Mouse (Mus musculus) frontal cortex, adult (tissue): ENCODE data around the gene Cacng1.
A peak's percentile ranks its signal among the peaks of the same experiment; 100 is the strongest.

Source experiments
- ATAC-seq: cut with Nextera tagmentation; 2 replicates; pipeline ENCODE4 v1.9.2; 2017; ENCODE audit warnings: mild to moderate bottlenecking, moderate library complexity, mixed read lengths; ENCODE audit not compliant: low TSS enrichment

Gene Cacng1

DNA sequence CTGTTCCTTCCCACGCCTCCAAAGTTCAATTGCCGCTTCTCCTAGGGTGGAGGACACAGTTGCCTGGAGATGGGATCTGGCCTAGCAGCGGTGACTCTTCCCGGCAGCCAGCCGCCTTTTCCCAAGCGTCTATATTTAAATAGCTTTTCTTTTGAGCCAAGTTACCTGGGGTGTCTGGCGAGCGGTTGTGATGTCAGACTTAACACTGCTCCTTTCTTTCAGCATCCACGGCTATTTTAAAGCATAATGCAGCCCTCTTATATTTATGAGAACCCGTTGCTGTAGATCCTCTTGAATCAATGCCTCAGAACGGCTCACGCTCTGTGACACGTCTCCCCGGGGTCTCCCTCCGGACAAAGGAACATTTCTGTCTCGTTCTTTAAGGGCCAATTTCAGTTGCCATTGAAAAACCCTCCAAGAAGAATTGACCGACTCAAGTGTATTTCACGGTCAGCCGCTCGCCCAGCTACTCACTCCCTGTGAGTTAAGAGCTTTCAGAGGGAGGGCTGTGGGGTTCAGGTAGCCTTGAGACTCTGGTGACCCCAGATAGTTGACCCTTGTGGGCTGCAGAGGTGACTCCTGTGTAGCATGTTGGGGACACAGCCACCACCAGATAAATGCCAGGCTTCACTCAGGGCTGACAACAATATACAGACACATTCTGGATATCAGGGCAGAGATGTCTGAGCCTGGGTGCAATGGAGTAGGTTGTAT is 8.3 kb downstream of the Cacng1 start:
- no peak for ATAC-seq

DNA sequence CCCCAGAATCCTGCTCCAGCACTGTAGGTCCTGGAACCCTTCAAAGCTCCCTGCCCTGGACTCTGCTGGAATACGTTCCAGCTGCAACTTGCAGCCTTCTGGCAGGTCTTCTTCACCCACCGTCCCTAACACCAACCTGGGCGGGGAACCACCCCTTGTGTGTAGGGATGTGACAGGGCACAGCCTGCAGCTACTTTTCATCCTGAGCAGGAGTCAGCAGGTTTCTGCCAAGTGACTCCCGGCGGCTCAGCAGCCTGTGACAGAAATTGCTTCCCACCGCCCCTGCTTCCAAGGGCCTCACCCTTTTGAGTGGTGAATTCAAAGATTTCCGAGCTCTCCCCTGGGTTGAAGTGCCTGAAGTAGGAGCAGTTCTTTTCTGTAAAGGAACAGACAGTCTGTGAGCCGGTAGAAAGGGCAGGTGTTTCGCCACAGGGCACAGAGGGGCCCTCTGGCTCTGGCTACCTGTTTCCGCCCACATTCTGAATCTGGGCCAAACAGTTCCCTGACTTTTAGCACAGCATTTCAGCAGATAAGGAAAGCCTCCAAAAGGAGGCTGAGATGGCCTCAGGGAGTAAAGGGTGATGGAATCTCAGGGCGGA is 10.7 kb downstream of the Cacng1 start:
- no peak for ATAC-seq

DNA sequence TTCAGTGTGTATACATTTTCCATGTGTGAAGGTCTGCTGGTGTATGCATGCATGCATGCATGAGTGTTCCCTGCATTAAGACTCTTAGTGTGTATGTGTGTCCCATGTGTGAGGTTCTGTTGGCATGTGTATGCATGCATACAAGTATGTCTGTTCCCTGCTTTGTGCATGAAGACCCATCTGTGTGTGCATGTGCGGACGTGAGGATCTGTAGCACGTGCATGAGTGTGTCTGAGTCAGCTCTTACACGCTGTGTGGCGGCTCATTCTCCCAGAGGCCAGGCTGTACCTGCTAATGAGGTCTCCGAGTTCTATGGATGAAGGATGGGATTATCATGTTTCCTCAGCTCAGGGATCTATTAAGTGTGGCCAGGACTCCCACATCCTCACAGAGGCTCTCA is 11.3 kb downstream of the Cacng1 start:
- no peak for ATAC-seq

DNA sequence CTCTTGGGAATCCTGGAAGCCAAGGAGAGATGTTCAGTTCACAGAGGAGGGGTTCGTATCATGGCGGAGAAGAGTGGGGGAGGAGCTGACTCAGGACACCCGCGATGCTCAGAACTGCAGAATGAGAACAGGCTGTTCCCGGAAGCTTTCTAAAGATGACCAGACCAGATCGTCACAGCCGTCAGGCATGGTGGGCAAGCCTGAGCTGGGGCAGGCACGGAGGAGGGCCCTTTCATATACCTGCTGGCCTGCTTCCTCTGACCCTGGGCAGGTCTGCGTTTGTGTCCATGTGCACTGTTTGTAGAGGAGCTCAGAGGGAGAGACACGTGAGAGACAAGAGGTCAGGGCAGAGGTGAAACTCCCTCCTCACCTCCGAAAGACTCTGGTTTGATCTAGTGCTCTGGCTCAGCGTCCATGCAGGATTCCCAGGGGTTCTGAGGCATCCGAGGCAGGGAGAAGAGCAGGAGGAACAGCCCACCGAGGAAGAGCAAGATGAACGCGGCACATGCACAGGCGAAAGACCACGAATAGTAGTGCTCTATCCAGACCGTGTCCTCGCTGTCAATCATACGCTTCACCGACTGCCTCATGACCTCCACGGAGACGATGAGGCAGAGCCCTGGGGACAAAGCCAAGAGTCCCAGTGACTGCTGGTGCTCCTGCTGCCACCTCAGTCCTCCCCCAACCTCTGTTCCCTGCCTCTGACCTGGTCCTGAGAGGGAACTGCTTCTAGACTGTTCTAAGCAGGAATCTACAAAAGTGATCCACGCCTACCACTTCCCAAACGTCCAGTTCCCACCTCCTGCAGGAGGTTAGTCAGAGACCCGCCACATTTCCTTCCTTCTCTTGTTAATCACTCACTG is 12.8 kb downstream of the Cacng1 start:
- ATAC-seq, result peak; percentile 34; the same call in 1 of the 2 replicates

DNA sequence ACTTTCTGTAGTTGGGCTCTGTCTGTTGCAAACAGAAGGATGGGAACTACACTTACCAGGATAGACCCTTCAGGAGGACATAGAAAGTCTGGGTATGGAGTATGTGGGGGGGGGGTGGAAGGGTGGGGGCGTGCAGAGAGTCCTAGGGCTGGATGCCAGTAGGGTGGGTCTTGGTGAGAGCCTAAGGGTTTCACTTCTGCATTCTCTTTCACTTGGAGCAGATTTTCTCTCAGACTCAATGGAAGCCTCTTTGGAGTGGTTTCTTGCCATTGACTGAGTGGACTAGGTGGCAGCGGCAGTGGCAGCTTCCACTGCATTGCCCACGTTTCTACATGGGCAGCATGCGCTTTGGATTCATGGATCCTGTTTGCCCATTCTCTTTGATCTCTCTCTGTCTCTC is 16.4 kb downstream of the Cacng1 start:
- no peak for ATAC-seq

DNA sequence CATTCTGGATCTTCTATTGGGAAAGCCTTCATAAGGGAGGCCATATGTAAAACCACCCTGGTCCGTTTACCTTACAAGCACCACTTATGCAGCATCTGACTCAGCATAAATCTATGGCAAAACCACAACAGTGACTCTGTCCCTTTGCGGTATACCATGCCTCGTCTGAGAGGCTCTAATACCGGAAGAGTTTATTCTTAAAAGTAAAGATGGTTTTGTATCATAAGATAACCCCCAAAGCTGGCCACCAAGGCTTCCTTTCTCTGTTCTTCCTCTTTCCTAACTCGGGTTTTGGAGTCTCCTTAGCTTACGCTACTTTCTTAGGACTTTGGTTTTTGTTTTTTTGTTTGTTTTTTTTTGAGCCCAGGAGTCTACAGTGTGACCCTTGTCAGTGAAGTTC is 23.0 kb downstream of the Cacng1 start:
- no peak for ATAC-seq

DNA sequence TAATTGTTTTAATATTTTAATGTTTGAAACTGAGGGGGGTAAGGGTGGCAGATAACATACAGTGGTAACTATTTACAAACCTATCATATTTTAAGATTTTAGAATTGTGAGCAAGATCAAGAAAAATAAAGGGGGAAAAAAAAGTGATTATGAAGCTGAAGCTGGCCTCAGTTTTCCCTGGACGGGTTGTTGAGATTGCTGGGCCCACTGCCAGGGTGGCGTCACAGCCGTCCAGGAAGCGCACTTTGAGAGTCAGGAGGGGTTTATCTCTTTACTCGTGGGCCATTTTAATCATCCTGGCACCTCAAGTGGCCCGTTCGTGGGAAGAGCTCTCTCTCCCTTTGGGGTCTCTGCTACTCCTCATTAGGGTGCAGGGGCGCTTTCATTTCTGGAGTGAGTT is 24.8 kb downstream of the Cacng1 start:
- no peak for ATAC-seq

DNA sequence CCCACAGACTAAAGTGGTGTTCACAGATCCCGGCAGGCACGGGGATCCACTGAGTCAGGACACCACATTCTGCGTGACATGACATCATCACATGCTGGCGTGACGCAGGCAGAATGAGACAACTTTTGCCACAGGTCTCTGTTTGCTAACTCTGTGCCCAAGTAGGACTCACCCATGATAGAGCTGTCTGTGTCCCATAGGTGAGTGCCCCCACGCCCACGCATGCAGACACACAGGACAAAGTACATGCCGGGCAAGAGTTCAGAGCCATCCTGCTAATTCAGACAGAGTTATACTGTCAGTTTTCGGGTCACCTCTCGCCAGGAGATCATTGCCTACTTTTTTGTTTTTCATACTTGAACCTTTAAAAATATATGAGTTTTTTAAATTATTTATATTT is 27.8 kb downstream of the Cacng1 start:
- ATAC-seq, result no peak

DNA sequence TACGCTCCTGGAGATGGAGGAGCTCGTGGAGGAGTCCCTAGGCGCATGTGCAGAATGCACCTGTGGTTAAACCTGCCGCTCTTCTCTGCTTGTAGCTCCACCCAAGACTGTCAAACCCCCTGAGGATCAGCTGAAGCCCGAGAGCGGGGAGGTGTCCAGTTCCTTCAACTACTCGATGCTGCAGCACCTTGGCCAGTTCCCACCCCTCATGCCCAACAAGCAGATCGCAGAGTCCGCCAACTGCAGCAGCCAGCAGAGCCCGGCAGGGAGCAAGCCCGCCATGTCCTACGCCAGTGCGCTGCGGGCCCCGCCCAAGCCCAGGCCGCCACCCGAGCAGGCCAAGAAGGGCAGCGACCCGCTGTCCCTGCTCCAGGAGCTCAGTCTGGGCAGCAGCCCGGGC is 30.0 kb downstream of the Cacng1 start:
- ATAC-seq, result no peak

DNA sequence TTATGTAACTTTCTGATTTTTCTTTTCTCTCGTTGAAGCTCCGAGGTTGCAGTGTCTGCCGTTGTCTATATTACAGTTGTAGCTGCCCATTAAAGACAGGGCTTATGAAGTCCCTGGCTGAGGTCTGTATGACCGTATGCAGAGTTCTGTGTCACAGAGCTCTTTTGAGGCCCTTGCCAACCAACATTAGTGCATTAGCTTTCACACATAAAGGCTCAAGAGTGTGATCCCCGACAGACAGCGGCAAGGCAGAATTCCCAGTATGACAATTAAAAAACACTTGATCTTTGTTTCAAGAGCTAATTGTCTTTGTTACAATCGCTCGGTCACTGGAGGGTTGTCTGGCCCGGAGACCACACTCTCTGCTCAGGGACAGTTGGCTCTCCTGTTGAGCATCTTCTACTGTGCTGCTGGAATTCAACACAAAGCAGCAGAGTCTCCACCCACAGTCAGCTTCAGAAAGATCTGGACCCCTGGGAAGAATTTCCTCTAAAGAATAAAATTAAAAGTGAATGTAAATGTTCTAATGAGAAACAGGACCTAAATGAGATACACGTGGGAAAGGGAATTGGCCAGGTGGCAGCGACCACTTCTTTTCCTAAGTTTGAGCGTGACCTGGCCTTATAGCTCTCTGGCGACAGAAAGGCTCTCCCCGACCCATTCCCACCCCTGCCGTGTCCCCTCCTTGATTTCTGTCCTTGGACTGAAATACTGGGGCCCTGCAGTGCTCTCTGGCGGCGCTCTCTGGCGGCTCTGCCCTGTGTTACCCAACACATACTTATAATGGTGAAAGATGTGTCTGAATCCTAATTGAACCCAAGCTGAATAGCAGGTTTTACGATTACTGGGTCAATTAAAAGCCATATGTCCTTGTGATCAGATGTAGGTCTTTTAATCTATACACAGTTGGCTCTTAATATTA is 32.5 kb downstream of the Cacng1 start:
- no peak for ATAC-seq

DNA sequence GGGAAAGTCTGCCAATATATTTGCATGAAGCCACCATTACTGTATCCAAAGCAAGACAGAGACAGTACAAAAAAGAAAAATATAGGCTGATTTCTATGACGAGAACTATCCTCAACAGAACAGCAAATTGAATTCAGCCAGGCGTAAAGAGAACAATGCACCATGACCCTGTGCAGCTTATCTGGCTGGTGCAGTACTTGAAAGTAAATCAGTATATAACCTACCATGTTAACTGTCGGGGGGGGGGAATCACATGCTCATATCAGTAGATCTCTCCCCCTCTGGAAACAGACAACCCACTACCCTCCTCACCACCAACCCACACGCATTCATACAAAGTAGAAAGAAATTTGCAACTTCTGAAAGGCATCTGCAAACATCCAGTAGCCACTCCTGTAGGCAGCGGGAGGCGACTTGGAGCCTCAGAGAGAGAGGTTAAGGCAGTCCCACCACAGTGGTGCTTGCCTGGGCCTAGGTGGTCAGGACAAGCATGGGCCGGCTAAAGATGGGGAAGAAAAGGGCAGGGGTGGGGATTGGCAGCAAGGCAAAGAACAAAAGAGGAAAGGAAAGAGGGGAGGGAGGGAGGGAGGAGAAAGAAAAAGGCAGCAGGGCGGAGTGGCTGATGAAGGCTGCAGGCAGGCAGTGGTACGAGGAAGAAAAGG is 33.5 kb downstream of the Cacng1 start:
- ATAC-seq, result no peak

DNA sequence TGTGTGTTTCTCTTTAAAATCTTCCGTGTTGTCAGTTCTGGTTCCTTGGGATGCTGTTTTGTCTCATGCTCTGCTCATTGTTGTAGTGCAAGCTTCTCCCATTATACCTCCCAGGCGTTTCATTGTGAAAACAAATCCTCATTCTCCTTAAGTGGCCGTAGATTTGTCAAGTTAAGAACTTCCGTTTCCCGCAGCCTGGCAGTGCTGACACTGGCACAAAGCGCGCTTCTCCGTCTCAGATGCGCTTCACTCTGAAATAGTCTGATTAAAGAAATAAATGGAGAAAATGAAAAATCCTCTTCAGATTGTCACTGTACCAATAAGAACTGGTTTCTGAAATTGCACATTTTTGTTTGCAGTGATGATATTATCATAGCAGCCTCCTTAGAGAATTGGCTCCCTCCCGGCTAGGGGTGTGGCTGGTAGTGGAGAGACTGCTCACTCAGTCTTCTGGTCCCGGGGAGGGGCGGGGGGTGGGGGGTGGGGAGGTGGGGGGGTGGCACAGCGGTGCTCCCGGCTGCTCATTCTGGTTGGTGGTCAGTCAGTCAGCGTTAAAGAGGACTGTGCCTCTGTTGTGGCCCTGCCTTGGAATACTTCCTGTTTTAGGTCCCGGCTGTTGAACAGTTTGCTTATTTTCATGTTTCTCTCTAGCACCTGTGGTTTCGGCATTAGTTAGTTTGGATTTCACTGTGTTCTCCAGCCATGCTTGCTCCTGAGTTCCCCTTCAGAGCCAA is 39.9 kb downstream of the Cacng1 start:
- ATAC-seq, result 0 out of 2 replicates have a peak, but pooled peaks have one; percentile 50

DNA sequence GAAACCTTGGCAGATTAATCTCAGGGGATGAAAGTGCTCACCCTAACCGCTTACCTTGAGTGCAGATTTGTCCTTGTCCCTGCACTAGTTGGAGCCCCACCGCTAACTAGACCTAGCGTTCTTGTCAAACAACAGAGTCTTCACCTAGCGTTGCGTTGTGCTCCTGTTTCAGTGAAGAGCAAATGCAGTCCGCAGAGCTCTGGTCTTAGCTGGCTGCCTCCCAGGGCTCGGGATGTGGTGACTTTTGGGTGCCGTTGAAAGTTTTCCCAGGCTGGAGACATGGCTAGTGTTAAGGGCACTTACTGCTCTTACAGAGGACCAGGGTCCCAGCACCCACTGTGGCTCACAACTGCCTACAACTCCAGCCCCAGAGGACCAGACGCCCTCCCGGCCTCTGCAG is 41.1 kb downstream of the Cacng1 start:
- no peak for ATAC-seq

DNA sequence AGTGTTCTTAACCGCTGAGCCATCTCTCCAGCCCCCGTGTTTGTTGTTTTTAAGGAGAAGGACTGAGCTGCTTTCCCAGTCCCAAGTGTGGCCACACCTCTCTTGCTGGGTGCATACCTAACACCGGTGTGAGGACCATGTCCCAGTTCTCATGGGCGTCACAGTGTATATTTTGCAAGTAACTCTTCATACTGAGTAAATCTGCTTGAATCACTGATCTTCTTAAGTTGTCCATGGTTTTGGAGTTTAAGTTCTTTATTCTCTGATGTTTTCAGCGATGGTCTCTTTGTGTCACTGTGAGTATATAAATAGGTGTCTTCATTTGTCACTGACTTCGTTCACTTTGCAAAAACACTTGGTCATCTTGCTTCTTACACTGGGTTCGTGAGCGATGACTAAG is 41.7 kb downstream of the Cacng1 start:
- no peak for ATAC-seq

DNA sequence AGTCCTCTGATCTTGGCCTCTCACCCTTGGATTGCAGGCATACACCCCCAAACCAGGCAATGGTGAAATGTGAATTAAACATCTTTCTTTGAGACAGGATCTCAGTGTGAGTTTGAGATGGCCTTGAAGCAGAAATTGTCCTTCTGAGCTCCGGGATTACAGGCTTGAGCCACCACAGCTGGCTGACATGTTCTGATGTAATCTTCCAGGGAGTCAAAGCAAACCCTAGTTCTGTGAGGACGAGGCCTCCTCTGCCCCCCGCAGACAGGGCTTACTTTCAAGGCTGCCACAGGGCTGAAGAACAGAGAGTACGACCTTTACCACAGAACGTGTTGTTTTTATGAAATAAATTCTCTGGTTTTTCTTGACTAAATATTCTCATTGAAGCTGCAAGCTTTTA is 42.3 kb downstream of the Cacng1 start:
- no peak for ATAC-seq

DNA sequence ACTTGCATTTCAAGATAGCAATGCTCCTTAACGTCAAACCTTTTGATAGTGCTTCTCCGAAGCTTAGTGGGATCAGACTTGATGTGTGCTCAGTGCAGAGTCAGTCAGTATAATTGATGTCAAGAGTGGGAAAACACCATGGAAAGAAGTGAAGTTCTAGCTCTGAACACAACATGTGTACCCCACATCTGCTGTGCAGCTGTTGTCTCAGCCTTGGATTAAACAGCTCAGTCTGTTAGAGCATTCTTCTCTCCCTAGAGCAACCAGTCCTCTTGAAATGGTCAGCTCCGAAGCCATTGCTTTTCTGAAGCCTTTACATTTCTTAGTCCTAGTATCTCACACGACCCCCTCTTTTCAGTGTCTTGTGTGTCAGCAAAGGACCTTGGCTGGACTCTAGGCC is 47.3 kb downstream of the Cacng1 start:
- no peak for ATAC-seq

DNA sequence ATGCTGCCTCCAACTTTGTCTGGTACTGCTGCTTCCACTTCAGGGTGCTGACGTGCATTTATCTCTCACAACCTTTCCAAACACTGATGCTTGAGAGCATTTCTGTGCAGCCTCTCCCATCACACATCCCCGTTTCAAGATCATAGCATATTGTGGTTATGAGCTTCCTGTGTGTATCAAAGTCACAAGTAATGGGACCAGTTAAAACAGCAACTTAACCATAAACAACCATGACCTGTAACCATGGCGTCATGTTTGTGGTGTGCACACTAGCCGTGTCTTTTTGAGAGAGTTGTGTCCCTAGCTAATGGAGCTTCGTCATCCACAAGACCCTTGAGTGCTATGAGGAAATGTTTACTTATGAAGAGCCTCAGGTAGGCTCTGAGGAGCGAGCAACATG is 48.1 kb downstream of the Cacng1 start:
- ATAC-seq, result no peak

DNA sequence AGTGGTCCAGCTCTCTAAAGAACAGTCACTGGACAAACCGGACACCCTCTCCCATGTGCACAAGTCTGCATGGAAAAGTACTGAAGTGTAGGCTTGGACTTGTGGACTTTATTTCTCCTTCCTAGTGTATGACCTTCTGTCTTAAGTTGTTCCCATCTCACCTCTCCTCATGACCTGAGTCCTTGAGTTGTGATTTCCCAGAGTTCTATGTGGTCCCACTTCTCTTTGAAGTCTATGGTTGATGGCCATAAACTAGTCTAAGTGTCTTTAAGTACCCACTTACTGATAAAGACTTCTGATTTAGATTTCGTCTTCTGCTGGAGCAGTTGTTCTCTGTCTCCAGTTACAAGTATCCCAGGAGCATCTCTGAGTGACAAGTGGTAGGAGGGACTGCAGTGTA is 48.8 kb downstream of the Cacng1 start:
- no peak for ATAC-seq

DNA sequence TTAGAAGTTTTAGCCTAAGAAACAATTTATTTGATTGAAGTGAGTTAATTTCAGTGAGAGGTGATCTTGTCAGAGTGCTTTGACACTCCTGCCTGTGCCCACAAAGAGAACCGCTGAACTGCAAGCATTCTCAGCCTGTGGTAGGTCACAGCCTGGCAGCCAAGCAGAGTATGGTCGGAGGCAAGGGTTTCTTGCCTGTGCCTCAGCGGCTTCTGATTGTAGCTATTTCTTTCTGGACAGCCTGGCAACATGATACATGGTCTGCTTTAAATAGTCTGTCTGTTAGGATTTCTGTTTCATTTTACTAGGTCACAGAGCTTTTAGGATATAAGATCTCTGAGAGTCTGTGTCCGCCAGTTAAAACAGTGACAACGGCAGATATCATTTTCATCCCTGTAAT is 53.7 kb downstream of the Cacng1 start:
- ATAC-seq, result peak; percentile 28; the same call in 1 of the 2 replicates

DNA sequence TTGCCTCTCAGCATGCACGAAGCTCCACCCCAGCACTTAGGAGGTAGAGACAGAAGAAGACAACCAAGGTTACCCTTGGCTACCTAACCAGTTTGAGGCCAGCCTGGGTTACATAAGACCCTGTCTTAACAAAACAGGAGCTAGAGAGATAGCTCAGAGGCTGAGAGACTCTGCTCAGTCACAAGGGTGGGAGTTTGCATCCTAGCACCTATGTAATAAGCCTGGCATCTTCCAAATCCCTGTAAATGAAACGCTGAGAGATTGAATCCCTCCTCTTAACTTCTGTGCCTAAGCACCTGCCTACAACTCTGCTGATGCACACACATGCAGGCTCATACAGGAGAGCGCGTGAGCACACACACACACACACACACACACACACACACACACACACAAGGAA is 55.9 kb downstream of the Cacng1 start:
- peak; percentile 75 for ATAC-seq

DNA sequence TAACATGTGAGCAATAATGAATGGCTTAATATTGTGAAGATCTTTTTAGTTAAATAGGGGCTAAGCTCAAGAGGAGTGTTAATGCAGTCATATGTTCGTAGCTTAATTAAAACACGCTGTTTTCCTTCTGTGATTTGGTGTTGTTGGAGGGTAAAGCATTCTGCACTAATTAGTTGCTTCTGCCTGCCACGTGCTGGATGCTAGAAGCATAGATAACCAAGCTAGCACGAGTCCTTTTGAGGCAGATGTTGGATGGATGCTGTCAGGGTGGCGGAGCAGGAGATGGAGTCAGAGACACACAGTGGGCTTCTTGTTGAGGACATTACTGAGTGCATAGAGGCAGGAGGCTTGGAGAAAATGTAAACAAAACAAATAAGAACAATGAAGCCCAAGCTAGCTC is 59.2 kb downstream of the Cacng1 start:
- no peak for ATAC-seq
